Mouse (Mus musculus) midbrain, postnatal 0 days (tissue): Measurements from ENCODE around the gene Nrg3. TPM values are rescaled to one million over a fixed set of nuclear protein-coding genes. Genes with fewer than 3 reads are reported as not detected.
A peak's percentile ranks its signal among the peaks of the same experiment; 100 is the strongest.

Experiments
- ATAC-seq: fragments of 200-750 bp; cut with Nextera tagmentation; 2 replicates; pipeline ENCODE4 v1.8.0; 2017; ENCODE audit warnings: moderate number of reproducible peaks, mild to moderate bottlenecking, moderate TSS enrichment, moderate library complexity; ENCODE audit not compliant: low FRiP score
- DNase-seq: peaks from one replicate; pipeline ENCODE4 v3.0.0-alpha.2; 2015; ENCODE audit warnings: low spot score
- H3K27ac ChIP-seq: fragments of 300-500 bp; sonication (generic); 2 replicates; pipeline ENCODE4 v1.5.1; 2014; ENCODE audit warnings: low read depth, mild to moderate bottlenecking, low read length, mixed read lengths
- H3K27me3 ChIP-seq: fragments of 300-500 bp; sonication (generic); 2 replicates; pipeline ENCODE4 v1.6.1; 2014; ENCODE audit warnings: low read length, control low read depth, mixed read lengths; ENCODE audit not compliant: insufficient read depth
- H3K36me3 ChIP-seq: fragments of 300-500 bp; sonication (generic); 2 replicates; pipeline ENCODE4 v1.6.1; 2014; ENCODE audit warnings: low read length, control low read depth, mixed read lengths; ENCODE audit not compliant: insufficient read depth
- H3K4me1 ChIP-seq: fragments of 300-500 bp; sonication (generic); 2 replicates; pipeline ENCODE4 v1.6.1; 2014; ENCODE audit warnings: mild to moderate bottlenecking, control low read depth, antibody characterized with exemption, low read length, mixed read lengths; ENCODE audit not compliant: insufficient read depth
- H3K4me2 ChIP-seq: fragments of 300-500 bp; sonication (generic); 2 replicates; pipeline ENCODE4 v1.6.1; 2014; ENCODE audit warnings: low read depth, mild to moderate bottlenecking, low read length, mixed read lengths; ENCODE audit not compliant: poor library complexity, severe bottlenecking
- H3K4me3 ChIP-seq: fragments of 300-500 bp; sonication (generic); 2 replicates; pipeline ENCODE4 v1.5.1; 2014; ENCODE audit warnings: low read depth, mild to moderate bottlenecking, low read length, moderate library complexity
- H3K9ac ChIP-seq: fragments of 300-500 bp; sonication (generic); replicated peaks from 2 replicates; pipeline ENCODE4 v1.6.1; 2014; ENCODE audit warnings: mild to moderate bottlenecking, low read length, moderate library complexity, mixed read lengths; ENCODE audit not compliant: poor library complexity, severe bottlenecking
- H3K9me3 ChIP-seq: fragments of 300-500 bp; sonication (generic); 2 replicates; pipeline ENCODE4 v1.6.1; 2016; ENCODE audit warnings: low read length, control low read depth
- CTCF ChIP-seq: IDR thresholded peaks from 2 replicates; pipeline ENCODE4 v1.5.1; 2016; ENCODE audit warnings: antibody characterized with exemption, mild to moderate bottlenecking
- WGBS: fragments of 180-500 bp; shearing (Covaris S2); extraction: QIAGEN DNeasy Blood & Tissue Kit; methylation state at CpG from one replicate; pipeline ENCODE4 v1.1.7; 2014; 5-methylcytosine and 5-hydroxymethylcytosine counted together
- polyA plus RNA-seq: library from polyadenylated mRNA; unstranded; fragments of >200 nt; fragmentation: Nextera tagmentation; extraction: Ambion mirVana; gene quantifications from 2 replicates; pipeline ENCODE4 v1.2.1, GENCODE M21; 2015
- total RNA-seq: library from RNA; depleted of rRNA; stranded (reverse); fragments of >200 nt; gene quantifications from 2 replicates; pipeline ENCODE4 v1.2.3, GENCODE M21; 2014

The Nrg3 gene
- total and polyA plus RNA-seq, 2 experiments from 2014 or later, result 11.0 to 41.8 TPM

DNA sequence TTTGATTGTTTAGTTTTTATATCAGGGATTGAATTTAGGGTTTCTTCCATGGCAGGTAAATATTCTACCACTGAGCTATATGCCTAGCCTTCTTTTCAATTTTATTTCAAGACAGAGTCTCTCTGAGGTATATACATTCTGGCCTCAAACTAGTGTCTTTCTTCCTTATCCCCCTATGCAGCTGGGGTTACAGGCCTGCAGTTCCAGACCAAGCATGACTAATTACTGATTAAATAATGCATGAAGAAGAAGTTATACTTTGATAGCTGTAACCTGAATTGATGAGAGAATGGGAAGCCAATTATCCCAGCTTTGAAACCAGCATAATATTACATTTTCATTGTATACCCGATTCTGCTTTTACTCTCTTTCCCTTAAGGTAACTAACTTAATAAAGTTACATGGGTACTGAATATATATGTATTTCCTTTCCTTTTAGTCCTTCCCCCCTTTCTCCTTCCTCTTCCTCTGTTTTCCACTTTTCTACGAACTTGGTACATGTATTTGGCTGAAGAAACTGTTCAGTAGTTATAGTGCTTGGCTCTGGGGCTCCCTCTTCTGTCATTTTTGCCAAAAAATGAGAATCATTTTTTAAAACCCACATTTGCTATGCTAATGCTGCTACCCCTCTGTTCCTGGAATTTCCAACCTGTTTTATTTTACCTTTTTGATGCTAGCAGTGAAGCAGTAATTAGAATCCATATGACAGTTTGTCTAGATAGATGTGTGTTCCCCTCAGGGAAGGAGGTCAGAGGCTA is 843.8 kb downstream of the Nrg3 start:
- no peak overlapping the region for H3K4me3 ChIP-seq

DNA sequence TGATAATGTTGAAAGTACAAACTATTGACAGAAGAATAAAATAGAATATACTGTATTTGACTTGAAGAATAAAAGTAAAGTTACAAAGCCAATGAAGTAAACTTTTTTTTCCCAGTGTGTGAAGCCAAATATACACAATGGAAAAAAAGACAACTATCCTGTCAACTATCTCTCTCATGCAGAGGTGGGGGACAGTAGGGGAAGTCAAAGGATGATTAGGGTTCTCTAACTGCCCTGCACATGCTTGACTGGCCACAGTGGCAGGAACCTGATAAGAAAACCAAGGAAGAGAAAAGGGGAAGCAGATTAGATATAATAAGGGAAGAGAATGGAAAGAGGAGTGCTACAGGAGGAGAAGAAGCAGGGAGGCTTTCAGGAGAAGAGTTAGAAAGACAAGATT is 855.9 kb downstream of the Nrg3 start:
- no peak for ATAC-seq
- no peaks in the 10 kb centered on the region for H3K27me3 ChIP-seq
- H3K27ac ChIP-seq, result no peak overlapping the region
- H3K36me3 ChIP-seq, result no peaks in the 10 kb centered on the region
- no peak overlapping the region for H3K4me2 ChIP-seq
- no peak overlapping the region for H3K9ac ChIP-seq
- H3K4me3 ChIP-seq, result no peak overlapping the region
- DNase-seq, result no peak
- H3K4me1 ChIP-seq, result no peaks in the 10 kb centered on the region
- no peak for TF ChIP-seq CTCF
- no peaks in the 10 kb centered on the region for H3K9me3 ChIP-seq

More for the DNA sequence above, 843.8 kb downstream of the Nrg3 start:
- Histone ChIP-seq H3K36me3 (no peaks in the 10 kb centered on the region), H3K27ac (no peak overlapping the region), H3K27me3 (no peaks in the 10 kb centered on the region), H3K4me2 (no peak overlapping the region), H3K4me1 (no peaks in the 10 kb centered on the region), H3K9ac (no peak overlapping the region), H3K9me3 (no peaks in the 10 kb centered on the region)
- 70% methylated on average over 2 of the region's 2 CpGs for WGBS
- ATAC-seq, result no peak
- TF ChIP-seq CTCF, result peak; percentile 62
- DNase-seq, result no peak

GRCm38 (mm10) chr14:38597735-38598134 is 875.2 kb downstream of the Nrg3 start:
- Histone ChIP-seq H3K9ac (no peak overlapping the region), H3K36me3 (no peaks in the 10 kb centered on the region), H3K27ac (no peak overlapping the region), H3K4me2 (no peak overlapping the region), H3K4me1 (no peaks in the 10 kb centered on the region), H3K9me3 (no peaks in the 10 kb centered on the region), H3K4me3 (no peak overlapping the region), H3K27me3 (no peaks in the 10 kb centered on the region)
- no peak for DNase-seq
- no peak for TF ChIP-seq CTCF
- no peak for ATAC-seq

DNA sequence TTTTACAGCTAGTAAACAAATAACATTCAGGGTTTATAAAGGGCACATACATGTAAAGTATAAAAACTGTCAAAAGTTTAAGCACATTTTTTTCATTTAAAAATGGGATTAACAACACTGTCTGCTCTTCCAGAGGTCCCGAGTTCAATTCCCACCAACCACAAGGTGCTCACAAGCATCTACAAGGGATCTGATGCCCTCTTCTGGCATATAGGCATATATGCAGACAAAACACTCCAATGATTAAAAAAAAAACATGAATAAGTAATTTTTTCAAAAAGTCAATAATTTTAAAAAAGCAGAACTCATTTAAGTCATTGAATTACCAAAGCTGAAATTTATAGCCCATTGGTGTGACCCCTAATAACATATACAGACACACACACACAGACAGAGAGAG is 878.6 kb downstream of the Nrg3 start:
- no peak overlapping the region for H3K27ac ChIP-seq
- WGBS, result 80% methylated on average over 1 of the region's 1 CpGs
- ATAC-seq (no peak), DNase-seq (no peak)
- H3K9ac ChIP-seq, result no peak overlapping the region
- no peaks in the 10 kb centered on the region for H3K36me3 ChIP-seq
- no peak overlapping the region for H3K4me3 ChIP-seq
- H3K4me2 ChIP-seq, result no peak overlapping the region
- TF ChIP-seq CTCF, result peak; percentile 21
- H3K4me1 ChIP-seq, result no peaks in the 10 kb centered on the region
- no peaks in the 10 kb centered on the region for H3K27me3 ChIP-seq
- H3K9me3 ChIP-seq, result no peaks in the 10 kb centered on the region

GRCm38 (mm10) chr14:38576796-38577195 is 896.1 kb downstream of the Nrg3 start:
- WGBS, result 94% methylated on average over 3 of the region's 3 CpGs
- H3K36me3 ChIP-seq, result no peaks in the 10 kb centered on the region
- TF ChIP-seq CTCF, result no peak
- no peak overlapping the region for H3K9ac ChIP-seq
- DNase-seq, result no peak
- H3K27me3 ChIP-seq, result no peaks in the 10 kb centered on the region
- H3K9me3 ChIP-seq, result no peaks in the 10 kb centered on the region
- no peaks in the 10 kb centered on the region for H3K4me1 ChIP-seq
- no peak overlapping the region for H3K4me3 ChIP-seq
- H3K27ac ChIP-seq, result no peak overlapping the region
- H3K4me2 ChIP-seq, result no peak overlapping the region
- no peak for ATAC-seq

- Histone ChIP-seq H3K9me3 (no peaks in the 10 kb centered on the region), H3K4me2 (no peak overlapping the region), H3K9ac (no peak overlapping the region), H3K4me1 (no peaks in the 10 kb centered on the region), H3K27me3 (no peaks in the 10 kb centered on the region), H3K4me3 (no peak overlapping the region), H3K36me3 (no peaks in the 10 kb centered on the region), H3K27ac (no peak overlapping the region)
- ATAC-seq (no peak), DNase-seq (no peak)
- no peak for TF ChIP-seq CTCF
- WGBS, result 84% methylated on average over 1 of the region's 1 CpGs
These were observed 904.7 kb downstream of the Nrg3 start for GRCm38 (mm10) chr14:38568184-38568583.
